Mouse (Mus musculus): ENCODE results near the gene Itga10. TPM values are rescaled to one million over a fixed set of nuclear protein-coding genes. Genes with fewer than 3 reads are reported as not detected.
"Not testable (repeated sequence)": the region's sequence is repeated elsewhere in the genome, so short reads cannot be mapped to it uniquely, and the experiment has no call there.

Gene Itga10
- polyA plus RNA-seq, 1 experiment from 2014 or later, result 8.1 TPM

- 81% methylated on average over 3 of the region's 3 CpGs for WGBS
- DNase-seq (ENCODE audit: low spot score) (no peak), ATAC-seq (ENCODE audit: low read depth) (no peak)
- H3K9ac ChIP-seq (ENCODE audit: low read depth, low read length), result no peak overlapping the region
- H3K27me3 ChIP-seq (replicated peaks; ENCODE audit: control insufficient read depth, insufficient read depth, low read length), result no peaks in the 10 kb centered on the region
- no peak overlapping the region for H3K4me3 ChIP-seq (ENCODE audit: low read depth, low read length)
- no peaks in the 10 kb centered on the region for H3K9me3 ChIP-seq (ENCODE audit: control insufficient read depth, low read length)
- no peak overlapping the region for H3K27ac ChIP-seq (replicated peaks; ENCODE audit: low read depth, low read length)
- peaks cover 23% of the 10 kb centered on the region for H3K36me3 ChIP-seq (ENCODE audit: control insufficient read depth, insufficient read depth, low read length)
- no peak overlapping the region for H3K4me2 ChIP-seq (ENCODE audit: low read depth, low read length)
- H3K4me1 ChIP-seq (ENCODE audit: control insufficient read depth, insufficient read depth, low read length), result no peaks in the 10 kb centered on the region
These were observed 2.0 kb downstream of the Itga10 start for GRCm38 (mm10) chr3:96647365-96647764.

GRCm38 (mm10) chr3:96660901-96661300, 15.5 kb downstream of the Itga10 start:
- Histone ChIP-seq H3K4me3 (ENCODE audit: low read depth, low read length) (no peak overlapping the region), H3K27me3 (replicated peaks; ENCODE audit: control insufficient read depth, insufficient read depth, low read length) (no peaks in the 10 kb centered on the region), H3K9me3 (ENCODE audit: control insufficient read depth, low read length) (no peaks in the 10 kb centered on the region), H3K4me2 (ENCODE audit: low read depth, low read length) (no peak overlapping the region), H3K27ac (replicated peaks; ENCODE audit: low read depth, low read length) (no peak overlapping the region), H3K4me1 (ENCODE audit: control insufficient read depth, insufficient read depth, low read length) (0 out of 2 replicates have a peak, but pooled peaks cover 9% of the 10 kb centered on the region), H3K9ac (ENCODE audit: low read depth, low read length) (no peak overlapping the region), H3K36me3 (ENCODE audit: control insufficient read depth, insufficient read depth, low read length) (peaks cover 16% of the 10 kb centered on the region; the same call in 1 of the 2 replicates)
- DNase-seq (ENCODE audit: low spot score), result no peak
- 89% methylated on average over 2 of the region's 2 CpGs for WGBS
- no peak for ATAC-seq (ENCODE audit: low read depth)

- Histone ChIP-seq H3K36me3 (ENCODE audit: control insufficient read depth, insufficient read depth, low read length) (no peaks in the 10 kb centered on the region), H3K4me3 (ENCODE audit: low read depth, low read length) (peak overlapping the region; percentile 18; the same call in 1 of the 2 replicates), H3K27ac (replicated peaks; ENCODE audit: low read depth, low read length) (peak overlapping the region; percentile 87), H3K9me3 (ENCODE audit: control insufficient read depth, low read length) (no peaks in the 10 kb centered on the region), H3K4me2 (ENCODE audit: low read depth, low read length) (peak overlapping the region; percentile 54), H3K27me3 (replicated peaks; ENCODE audit: control insufficient read depth, insufficient read depth, low read length) (no peaks in the 10 kb centered on the region), H3K4me1 (ENCODE audit: control insufficient read depth, insufficient read depth, low read length) (0 out of 2 replicates have a peak, but pooled peaks cover 9% of the 10 kb centered on the region), H3K9ac (ENCODE audit: low read depth, low read length) (no peak overlapping the region)
- peak; percentile 47 for DNase-seq (ENCODE audit: low spot score)
- no peak for ATAC-seq (ENCODE audit: low read depth)
- whole genome bisulfite sequencing, result 31% methylated on average over 8 of the region's 8 CpGs
These were observed 17.4 kb downstream of the Itga10 start for GRCm38 (mm10) chr3:96662731-96663316.

- 8% methylated on average over 16 of the region's 18 CpGs for WGBS
- Histone ChIP-seq H3K9ac (ENCODE audit: low read depth, low read length) (peak overlapping the region; percentile 36; the same call in 1 of the 2 replicates), H3K4me2 (ENCODE audit: low read depth, low read length) (peak overlapping the region; percentile 54), H3K27me3 (replicated peaks; ENCODE audit: control insufficient read depth, insufficient read depth, low read length) (no peaks in the 10 kb centered on the region), H3K4me3 (ENCODE audit: low read depth, low read length) (peak overlapping the region; percentile 18), H3K36me3 (ENCODE audit: control insufficient read depth, insufficient read depth, low read length) (no peaks in the 10 kb centered on the region), H3K9me3 (ENCODE audit: control insufficient read depth, low read length) (no peaks in the 10 kb centered on the region), H3K4me1 (ENCODE audit: control insufficient read depth, insufficient read depth, low read length) (0 out of 2 replicates have a peak, but pooled peaks cover 9% of the 10 kb centered on the region), H3K27ac (replicated peaks; ENCODE audit: low read depth, low read length) (peak overlapping the region; percentile 87)
- peak; percentile 96 for DNase-seq (ENCODE audit: low spot score)
- ATAC-seq (ENCODE audit: low read depth), result peak; percentile 95
These were observed 18.3 kb downstream of the Itga10 start for GRCm38 (mm10) chr3:96663432-96664239.

- not testable (repeated sequence) for H3K36me3 ChIP-seq (ENCODE audit: control insufficient read depth, insufficient read depth, low read length); H3K9me3 ChIP-seq (ENCODE audit: control insufficient read depth, low read length); ATAC-seq (ENCODE audit: low read depth); H3K4me2 ChIP-seq (ENCODE audit: low read depth, low read length); H3K9ac ChIP-seq (ENCODE audit: low read depth, low read length); H3K27me3 ChIP-seq (replicated peaks; ENCODE audit: control insufficient read depth, insufficient read depth, low read length); H3K4me3 ChIP-seq (ENCODE audit: low read depth, low read length); H3K4me1 ChIP-seq (ENCODE audit: control insufficient read depth, insufficient read depth, low read length); H3K27ac ChIP-seq (replicated peaks; ENCODE audit: low read depth, low read length); DNase-seq (ENCODE audit: low spot score)
- 87% methylated on average over 7 of the region's 7 CpGs for WGBS
These were observed 20.5 kb downstream of the Itga10 start for GRCm38 (mm10) chr3:96665732-96666363.

GRCm38 (mm10) chr3:96666916-96667315, 21.5 kb downstream of the Itga10 start:
- 90% methylated on average over 5 of the region's 5 CpGs for WGBS
- DNase-seq (ENCODE audit: low spot score) (no peak), ATAC-seq (ENCODE audit: low read depth) (no peak)
- H3K27ac ChIP-seq (replicated peaks; ENCODE audit: low read depth, low read length), result no peak overlapping the region
- no peak overlapping the region for H3K4me3 ChIP-seq (ENCODE audit: low read depth, low read length)
- 0 out of 2 replicates have a peak, but pooled peaks cover 9% of the 10 kb centered on the region for H3K4me1 ChIP-seq (ENCODE audit: control insufficient read depth, insufficient read depth, low read length)
- no peaks in the 10 kb centered on the region for H3K36me3 ChIP-seq (ENCODE audit: control insufficient read depth, insufficient read depth, low read length)
- H3K4me2 ChIP-seq (ENCODE audit: low read depth, low read length), result no peak overlapping the region
- H3K9me3 ChIP-seq (ENCODE audit: control insufficient read depth, low read length), result no peaks in the 10 kb centered on the region
- H3K9ac ChIP-seq (ENCODE audit: low read depth, low read length), result no peak overlapping the region
- H3K27me3 ChIP-seq (replicated peaks; ENCODE audit: control insufficient read depth, insufficient read depth, low read length), result no peaks in the 10 kb centered on the region

- DNase-seq (ENCODE audit: low spot score), result no peak
- no peak overlapping the region for H3K27ac ChIP-seq (replicated peaks; ENCODE audit: low read depth, low read length)
- H3K4me1 ChIP-seq (ENCODE audit: control insufficient read depth, insufficient read depth, low read length), result 0 out of 2 replicates have a peak, but pooled peaks cover 9% of the 10 kb centered on the region
- no peak overlapping the region for H3K9ac ChIP-seq (ENCODE audit: low read depth, low read length)
- H3K27me3 ChIP-seq (replicated peaks; ENCODE audit: control insufficient read depth, insufficient read depth, low read length), result no peaks in the 10 kb centered on the region
- H3K36me3 ChIP-seq (ENCODE audit: control insufficient read depth, insufficient read depth, low read length), result no peaks in the 10 kb centered on the region
- 34% methylated on average over 1 of the region's 1 CpGs for WGBS
- no peak overlapping the region for H3K4me2 ChIP-seq (ENCODE audit: low read depth, low read length)
- no peak for ATAC-seq (ENCODE audit: low read depth)
- H3K4me3 ChIP-seq (ENCODE audit: low read depth, low read length), result no peak overlapping the region
- no peaks in the 10 kb centered on the region for H3K9me3 ChIP-seq (ENCODE audit: control insufficient read depth, low read length)
These were observed 21.9 kb downstream of the Itga10 start for GRCm38 (mm10) chr3:96667316-96667715.

GRCm38 (mm10) chr3:96668424-96669067, 23.2 kb downstream of the Itga10 start:
- H3K4me1 ChIP-seq (ENCODE audit: control insufficient read depth, insufficient read depth, low read length), result 0 out of 2 replicates have a peak, but pooled peaks cover 6% of the 10 kb centered on the region
- ATAC-seq (ENCODE audit: low read depth), result no peak
- H3K27ac ChIP-seq (replicated peaks; ENCODE audit: low read depth, low read length), result no peak overlapping the region
- no peaks in the 10 kb centered on the region for H3K9me3 ChIP-seq (ENCODE audit: control insufficient read depth, low read length)
- DNase-seq (ENCODE audit: low spot score), result no peak
- no peak overlapping the region for H3K4me3 ChIP-seq (ENCODE audit: low read depth, low read length)
- no peak overlapping the region for H3K4me2 ChIP-seq (ENCODE audit: low read depth, low read length)
- WGBS, result 93% methylated on average over 5 of the region's 5 CpGs
- no peaks in the 10 kb centered on the region for H3K27me3 ChIP-seq (replicated peaks; ENCODE audit: control insufficient read depth, insufficient read depth, low read length)
- H3K36me3 ChIP-seq (ENCODE audit: control insufficient read depth, insufficient read depth, low read length), result no peaks in the 10 kb centered on the region
- H3K9ac ChIP-seq (ENCODE audit: low read depth, low read length), result no peak overlapping the region

Measured in embryonic facial prominence, embryonic 14.5 days (tissue).